Mouse (Mus musculus) heart, adult 10 weeks (tissue): ENCODE data around the gene Ifi214. TPM values are rescaled to one million over a fixed set of nuclear protein-coding genes. Genes with fewer than 3 reads are reported as not detected.

ENCODE experiments used
- polyA plus RNA-seq: library from polyadenylated mRNA; stranded (reverse); fragments of 350-450 nt; fragmentation: Illumina TruSeq; extraction: RNeasy Lipid Tissue Mini Kit (QIAGEN cat#74804); gene quantifications from one replicate; pipeline ENCODE4 v1.2.3, GENCODE M21; 2014; ENCODE audit warnings: low read depth, low replicate concordance

The Ifi214 gene
- not detected for polyA plus RNA-seq

DNA sequence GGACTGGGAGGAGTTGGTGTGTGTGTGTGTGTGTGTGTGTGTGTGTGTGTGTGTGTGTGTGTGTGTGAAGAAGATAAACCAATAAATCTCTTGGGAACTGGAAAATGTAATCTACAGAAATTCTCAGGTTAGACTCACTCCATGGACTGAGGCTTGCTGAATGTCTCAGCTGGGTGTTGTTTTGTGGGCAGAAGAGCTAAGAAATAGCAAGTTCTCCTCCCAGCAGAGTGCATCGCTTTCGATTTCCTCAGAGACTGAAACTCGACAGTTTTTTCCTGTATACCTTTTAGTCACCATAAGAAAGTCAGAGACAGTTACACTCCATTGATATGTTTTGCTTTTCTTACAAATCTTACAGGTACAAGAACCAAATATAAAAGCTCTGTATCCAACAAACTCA lies at the start of gene Ifi214:
TSS of gene Ifi214 (minus strand) at position 167 of the 400 bp plus-strand sequence.

DNA sequence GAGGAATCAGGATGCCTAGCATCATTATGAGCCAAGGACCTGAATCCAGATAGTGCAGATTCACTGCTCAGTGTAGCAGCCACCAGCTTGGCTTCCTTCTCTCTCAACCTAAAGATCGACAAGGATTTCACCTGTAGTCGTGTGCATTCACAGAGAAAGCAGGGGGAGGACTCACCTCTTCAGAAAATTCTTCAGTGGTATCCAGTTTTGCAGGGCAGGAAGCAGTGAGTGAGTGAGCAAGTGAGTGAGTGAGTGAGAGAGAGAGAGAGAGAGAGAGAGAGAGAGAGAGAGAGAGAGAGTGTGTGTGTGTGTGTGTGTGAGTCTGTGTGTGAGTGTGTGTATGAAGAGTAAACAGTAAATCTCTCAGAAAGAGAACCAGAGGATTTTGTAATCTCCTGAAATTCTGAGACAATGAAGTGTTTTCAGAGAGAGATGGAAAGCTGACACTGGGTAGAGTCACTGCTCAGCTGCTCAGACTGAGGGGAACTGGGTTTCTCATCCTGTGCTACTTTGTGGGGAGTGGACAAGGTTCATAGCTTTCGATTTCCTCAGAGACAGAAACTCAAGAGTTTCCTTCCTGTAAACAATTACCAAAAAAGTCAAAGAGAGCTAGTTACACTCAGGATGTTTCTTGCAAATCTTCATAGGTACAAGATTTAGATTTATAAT lies 44.8 kb downstream of the Ifi214 start, which contains the start of gene Ifi206:
TSS of gene Ifi206 (minus strand) at position 230 of the 669 bp plus-strand sequence.

Other genes with a start within 250 kb of the Ifi214 start
- gene Ackr1, start 202.2 kb downstream of the Ifi214 start, polyA plus RNA-seq, result not detected
- gene Aim2, start 185.1 kb downstream of the Ifi214 start, polyA plus RNA-seq, result 0.94 TPM
- 1.4 TPM for gene Cadm3, start 168.3 kb downstream of the Ifi214 start, polyA plus RNA-seq
- 1.1 TPM for gene Ifi206, start 44.9 kb downstream of the Ifi214 start, polyA plus RNA-seq
- 1.0 TPM for gene Ifi213, start 63.3 kb upstream of the Ifi214 start, polyA plus RNA-seq
- 0.58 TPM for gene Ifi209, start 95.0 kb upstream of the Ifi214 start, polyA plus RNA-seq
- 2.1 TPM for gene Ifi208, start 137.7 kb upstream of the Ifi214 start, polyA plus RNA-seq
- 6.6 TPM for gene Ifi207, start 205.8 kb upstream of the Ifi214 start, polyA plus RNA-seq
- gene Ifi204, start 231.0 kb upstream of the Ifi214 start, polyA plus RNA-seq, result 4.3 TPM